ENCODE assay signal across 15 mouse cellular contexts in genomic region chr3:101628255-101628654, GRCm38 (mm10). TPM values are rescaled to one million over a fixed set of nuclear protein-coding genes. Genes with fewer than 3 reads are reported as not detected.
DNase-seq lines count a peak whose midpoint lies in the region; ATAC-seq lines count a peak whose summit lies in the region.
"Had no signal": no experiment of that assay in that cellular context is flagged by ENCODE, and none has a peak within 500 bp of the region (broad histone marks: within the 10 kb centered on the region; RNA-seq: fewer than 3 reads in every experiment).

No protein-coding gene starts in this region.

- 85% methylated on average over 2 of the region's 2 CpGs for WGBS in intestine, embryonic 15.5 days

- H3K9ac ChIP-seq in intestine, embryonic 15.5 days: no peak overlapping the region
- H3K9ac ChIP-seq: embryonic facial prominence, embryonic 15.5 days; limb, embryonic 13.5 days; liver, embryonic 15.5 days had no signal

- no peak for ATAC-seq in intestine, embryonic 15.5 days
- no peak for ATAC-seq in cerebellum, adult (ENCODE audit: insufficient number of reproducible peaks, low FRiP score, low TSS enrichment)
- ATAC-seq: Patski had no signal

- no peaks in the 10 kb centered on the region for H3K27me3 ChIP-seq in intestine, embryonic 15.5 days (replicated peaks)
- H3K27me3 ChIP-seq: embryonic facial prominence, embryonic 15.5 days; limb, embryonic 13.5 days; liver, embryonic 15.5 days; Patski had no signal

- peak; percentile 41 for DNase-seq in adrenal gland, adult 2 months
- DNase-seq in adrenal gland, postnatal 10 days: no peak
- DNase-seq in layer of hippocampus, adult 11-12 months (ENCODE audit: low spot score): peak; percentile 19
- DNase-seq in layer of hippocampus, postnatal 10 days (ENCODE audit: low spot score in 2 of 2): no peak
- peak; percentile 30 to 57 for DNase-seq in right cerebral cortex, adult 2 months (ENCODE audit: low spot score in 2 of 2)
- DNase-seq in right cerebral cortex, postnatal 4 days: no peak
- DNase-seq: cerebellum, adult 9-10 months; lung, postnatal 4 days had no signal

- H3K4me1 ChIP-seq in intestine, embryonic 15.5 days (replicated peaks): no peaks in the 10 kb centered on the region
- H3K4me1 ChIP-seq: embryonic facial prominence, embryonic 15.5 days; limb, embryonic 13.5 days; liver, embryonic 15.5 days had no signal

- H3K36me3 ChIP-seq in intestine, embryonic 15.5 days: no peaks in the 10 kb centered on the region
- H3K36me3 ChIP-seq: embryonic facial prominence, embryonic 15.5 days; limb, embryonic 13.5 days; liver, embryonic 15.5 days had no signal

- H3K9me3 ChIP-seq in intestine, embryonic 15.5 days: no peaks in the 10 kb centered on the region
- H3K9me3 ChIP-seq: embryonic facial prominence, embryonic 15.5 days; liver, embryonic 15.5 days had no signal

- H3K27ac ChIP-seq in intestine, embryonic 15.5 days: no peak overlapping the region
- H3K27ac ChIP-seq: embryonic facial prominence, embryonic 15.5 days; limb, embryonic 13.5 days; liver, embryonic 15.5 days had no signal

- no peak overlapping the region for H3K4me2 ChIP-seq in intestine, embryonic 15.5 days (replicated peaks)
- H3K4me2 ChIP-seq: embryonic facial prominence, embryonic 15.5 days; limb, embryonic 13.5 days; liver, embryonic 15.5 days; midbrain, embryonic 11.5 days had no signal

- H3K4me3 ChIP-seq in intestine, embryonic 15.5 days (replicated peaks): no peak overlapping the region
- H3K4me3 ChIP-seq: embryonic facial prominence, embryonic 15.5 days; limb, embryonic 13.5 days; liver, embryonic 15.5 days had no signal

RNA-seq across cellular contexts. Expression of gene Atp1a1, which starts 23.8 kb away (rescaled TPM):
- 1,000 to 10,000 TPM in 1 of 2 experiments, 100 to 1,000 TPM in 1; 611 to 1,035 TPM for total RNA-seq in adrenal gland, adult 2 months (2021)
- 301 and 380 TPM in 2 replicates for polyA plus RNA-seq in adrenal gland, adult 2 months (2012; rRNA removed)
- 100 to 1,000 TPM; 434 to 467 TPM for total RNA-seq in adrenal gland, postnatal 10 days (2021)
- total RNA-seq in layer of hippocampus, postnatal 10 days (2021): 100 to 1,000 TPM; 367 to 390 TPM
- polyA plus RNA-seq in intestine, embryonic 15.5 days (2015; fragmentation: Nextera tagmentation; extraction: Ambion mirVana): 247 and 251 TPM in 2 replicates

Comparison
In these comparisons a context has a peak if more than half of its experiments do, and no peak if none do; other contexts are left out.
1. DNase-seq: peak in adrenal gland, adult 2 months (single experiment), layer of hippocampus, adult 11-12 months (single experiment) and right cerebral cortex, adult 2 months (2 of 2); none in adrenal gland, postnatal 10 days (single experiment), layer of hippocampus, postnatal 10 days (0 of 2) and right cerebral cortex, postnatal 4 days (single experiment).